Mouse (Mus musculus): ENCODE data around the gene Osbpl8. TPM values are rescaled to one million over a fixed set of nuclear protein-coding genes. Genes with fewer than 3 reads are reported as not detected.
"Not testable (repeated sequence)": the region's sequence is repeated elsewhere in the genome, so short reads cannot be mapped to it uniquely, and the experiment has no call there.

The Osbpl8 gene
- polyA plus RNA-seq, 1 experiment from 2014 or later: 13.7 TPM

GRCm38 (mm10) chr10:111223218-111223830 lies 58.8 kb downstream of the Osbpl8 start:
- Histone ChIP-seq H3K4me3 (no peak overlapping the region), H3K27me3 (no peaks in the 10 kb centered on the region), H3K4me2 (no peak overlapping the region), H3K9ac (no peak overlapping the region), H3K27ac (no peak overlapping the region), H3K36me3 (no peaks in the 10 kb centered on the region), H3K4me1 (no peaks in the 10 kb centered on the region), H3K9me3 (no peaks in the 10 kb centered on the region)
- 31% methylated on average over 10 of the region's 10 CpGs for WGBS
- ATAC-seq (ENCODE audit: insufficient number of reproducible peaks, insufficient read depth, low FRiP score, low TSS enrichment, low read depth): no peak

- WGBS: 92% methylated on average over 4 of the region's 4 CpGs
- ATAC-seq (ENCODE audit: insufficient number of reproducible peaks, insufficient read depth, low FRiP score, low TSS enrichment, low read depth): no peak
- Histone ChIP-seq H3K9me3 (no peaks in the 10 kb centered on the region), H3K4me2 (no peak overlapping the region), H3K9ac (no peak overlapping the region), H3K27me3 (no peaks in the 10 kb centered on the region), H3K4me1 (no peaks in the 10 kb centered on the region), H3K4me3 (no peak overlapping the region), H3K36me3 (no peaks in the 10 kb centered on the region), H3K27ac (no peak overlapping the region)
Observed at GRCm38 (mm10) chr10:111224696-111225095, 60.1 kb downstream of the Osbpl8 start.

- Histone ChIP-seq H3K27ac (no peak overlapping the region), H3K4me3 (no peak overlapping the region), H3K4me2 (no peak overlapping the region), H3K27me3 (no peaks in the 10 kb centered on the region), H3K4me1 (no peaks in the 10 kb centered on the region), H3K9ac (no peak overlapping the region), H3K9me3 (no peaks in the 10 kb centered on the region), H3K36me3 (no peaks in the 10 kb centered on the region)
- ATAC-seq (ENCODE audit: insufficient number of reproducible peaks, insufficient read depth, low FRiP score, low TSS enrichment, low read depth): no peak
- 39% methylated on average over 3 of the region's 3 CpGs for WGBS
Observed at GRCm38 (mm10) chr10:111226508-111226907, 62.0 kb downstream of the Osbpl8 start.

- 86% methylated on average over 7 of the region's 7 CpGs for WGBS
- not testable (repeated sequence) for ATAC-seq (ENCODE audit: insufficient number of reproducible peaks, insufficient read depth, low FRiP score, low TSS enrichment, low read depth)
Observed at GRCm38 (mm10) chr10:111232237-111232636, 67.7 kb downstream of the Osbpl8 start.

GRCm38 (mm10) chr10:111233476-111234130 lies 69.1 kb downstream of the Osbpl8 start:
- H3K36me3 ChIP-seq: no peaks in the 10 kb centered on the region
- no peaks in the 10 kb centered on the region for H3K9me3 ChIP-seq
- H3K9ac ChIP-seq: no peak overlapping the region
- WGBS: 85% methylated on average over 6 of the region's 6 CpGs
- no peak overlapping the region for H3K4me3 ChIP-seq
- H3K27me3 ChIP-seq: no peaks in the 10 kb centered on the region
- H3K27ac ChIP-seq: no peak overlapping the region
- H3K4me2 ChIP-seq: no peak overlapping the region
- H3K4me1 ChIP-seq: no peaks in the 10 kb centered on the region
- no peak for ATAC-seq (ENCODE audit: insufficient number of reproducible peaks, insufficient read depth, low FRiP score, low TSS enrichment, low read depth)

More at GRCm38 (mm10) chr10:111232237-111232636, 67.7 kb downstream of the Osbpl8 start:
- H3K4me3 ChIP-seq, H3K4me2 ChIP-seq, H3K36me3 ChIP-seq, H3K27ac ChIP-seq, H3K9me3 ChIP-seq, H3K9ac ChIP-seq, H3K4me1 ChIP-seq, H3K27me3 ChIP-seq: not testable (repeated sequence)

- H3K9ac ChIP-seq: no peak overlapping the region
- no peak for ATAC-seq (ENCODE audit: insufficient number of reproducible peaks, insufficient read depth, low FRiP score, low TSS enrichment, low read depth)
- H3K4me1 ChIP-seq: no peaks in the 10 kb centered on the region
- no peak overlapping the region for H3K4me3 ChIP-seq
- 71% methylated on average over 6 of the region's 6 CpGs for WGBS
- H3K9me3 ChIP-seq: no peaks in the 10 kb centered on the region
- H3K4me2 ChIP-seq: no peak overlapping the region
- no peaks in the 10 kb centered on the region for H3K27me3 ChIP-seq
- no peak overlapping the region for H3K27ac ChIP-seq
- H3K36me3 ChIP-seq: no peaks in the 10 kb centered on the region
Observed at GRCm38 (mm10) chr10:111234450-111235288, 70.1 kb downstream of the Osbpl8 start.

GRCm38 (mm10) chr10:111235289-111235570 lies 70.7 kb downstream of the Osbpl8 start:
- Histone ChIP-seq H3K9ac (no peak overlapping the region), H3K4me3 (no peak overlapping the region), H3K9me3 (no peaks in the 10 kb centered on the region), H3K27me3 (no peaks in the 10 kb centered on the region), H3K27ac (no peak overlapping the region), H3K4me2 (no peak overlapping the region), H3K36me3 (no peaks in the 10 kb centered on the region), H3K4me1 (no peaks in the 10 kb centered on the region)
- WGBS: 93% methylated on average over 6 of the region's 6 CpGs
- no peak for ATAC-seq (ENCODE audit: insufficient number of reproducible peaks, insufficient read depth, low FRiP score, low TSS enrichment, low read depth)

GRCm38 (mm10) chr10:111237434-111237833 lies 72.9 kb downstream of the Osbpl8 start:
- Histone ChIP-seq H3K4me3 (no peak overlapping the region), H3K36me3 (no peaks in the 10 kb centered on the region), H3K27me3 (no peaks in the 10 kb centered on the region), H3K27ac (no peak overlapping the region), H3K4me2 (no peak overlapping the region), H3K9ac (no peak overlapping the region), H3K4me1 (peaks cover 2% of the 10 kb centered on the region; the same call in 1 of the 2 replicates), H3K9me3 (no peaks in the 10 kb centered on the region)
- WGBS: 87% methylated on average over 5 of the region's 5 CpGs
- ATAC-seq (ENCODE audit: insufficient number of reproducible peaks, insufficient read depth, low FRiP score, low TSS enrichment, low read depth): no peak

GRCm38 (mm10) chr10:111242677-111243076 lies 78.1 kb downstream of the Osbpl8 start:
- Histone ChIP-seq H3K27ac (peak overlapping the region; percentile 62), H3K4me1 (peaks cover 8% of the 10 kb centered on the region), H3K4me3 (no peak overlapping the region), H3K36me3 (no peaks in the 10 kb centered on the region), H3K27me3 (no peaks in the 10 kb centered on the region), H3K4me2 (no peak overlapping the region), H3K9ac (no peak overlapping the region), H3K9me3 (no peaks in the 10 kb centered on the region)
- 46% methylated on average over 7 of the region's 7 CpGs for WGBS
- ATAC-seq (ENCODE audit: insufficient number of reproducible peaks, insufficient read depth, low FRiP score, low TSS enrichment, low read depth): no peak

- Histone ChIP-seq H3K4me2 (peak overlapping the region; percentile 37), H3K9me3 (no peaks in the 10 kb centered on the region), H3K9ac (no peak overlapping the region), H3K36me3 (no peaks in the 10 kb centered on the region), H3K27ac (no peak overlapping the region), H3K4me3 (no peak overlapping the region), H3K27me3 (no peaks in the 10 kb centered on the region), H3K4me1 (peaks cover 9% of the 10 kb centered on the region)
- no peak for ATAC-seq (ENCODE audit: insufficient number of reproducible peaks, insufficient read depth, low FRiP score, low TSS enrichment, low read depth)
- 67% methylated on average over 4 of the region's 4 CpGs for WGBS
Observed at GRCm38 (mm10) chr10:111247609-111248008, 83.1 kb downstream of the Osbpl8 start.

GRCm38 (mm10) chr10:111248177-111248576 lies 83.6 kb downstream of the Osbpl8 start:
- Histone ChIP-seq H3K36me3 (no peaks in the 10 kb centered on the region), H3K4me2 (peak overlapping the region; percentile 37)
- 38% methylated on average over 6 of the region's 6 CpGs for WGBS

GRCm38 (mm10) chr10:111250192-111250591 lies 85.6 kb downstream of the Osbpl8 start:
- 86% methylated on average over 4 of the region's 4 CpGs for WGBS
- 0 out of 2 replicates have a peak, but pooled peaks cover 3% of the 10 kb centered on the region for H3K36me3 ChIP-seq
- H3K9ac ChIP-seq: no peak overlapping the region
- no peaks in the 10 kb centered on the region for H3K9me3 ChIP-seq
- no peak overlapping the region for H3K4me3 ChIP-seq
- H3K27me3 ChIP-seq: no peaks in the 10 kb centered on the region
- ATAC-seq (ENCODE audit: insufficient number of reproducible peaks, insufficient read depth, low FRiP score, low TSS enrichment, low read depth): no peak
- H3K4me2 ChIP-seq: no peak overlapping the region
- H3K27ac ChIP-seq: no peak overlapping the region
- H3K4me1 ChIP-seq: peaks cover 4% of the 10 kb centered on the region; the same call in 1 of the 2 replicates

More at GRCm38 (mm10) chr10:111248177-111248576, 83.6 kb downstream of the Osbpl8 start:
- Histone ChIP-seq H3K27me3 (no peaks in the 10 kb centered on the region), H3K27ac (no peak overlapping the region), H3K9me3 (no peaks in the 10 kb centered on the region), H3K4me3 (no peak overlapping the region), H3K9ac (no peak overlapping the region), H3K4me1 (peaks cover 8% of the 10 kb centered on the region)
- no peak for ATAC-seq (ENCODE audit: insufficient number of reproducible peaks, insufficient read depth, low FRiP score, low TSS enrichment, low read depth)
